Mouse (Mus musculus): ENCODE results near the gene H2afy2. TPM values are rescaled to one million over a fixed set of nuclear protein-coding genes. Genes with fewer than 3 reads are reported as not detected.

The H2afy2 gene
- polyA plus RNA-seq (2014; fragmentation: Illumina TruSeq; extraction: RNeasy Lipid Tissue Mini Kit (QIAGEN cat#74804); ENCODE audit: insufficient read depth, low read depth, low replicate concordance) = 8.6 TPM

DNA sequence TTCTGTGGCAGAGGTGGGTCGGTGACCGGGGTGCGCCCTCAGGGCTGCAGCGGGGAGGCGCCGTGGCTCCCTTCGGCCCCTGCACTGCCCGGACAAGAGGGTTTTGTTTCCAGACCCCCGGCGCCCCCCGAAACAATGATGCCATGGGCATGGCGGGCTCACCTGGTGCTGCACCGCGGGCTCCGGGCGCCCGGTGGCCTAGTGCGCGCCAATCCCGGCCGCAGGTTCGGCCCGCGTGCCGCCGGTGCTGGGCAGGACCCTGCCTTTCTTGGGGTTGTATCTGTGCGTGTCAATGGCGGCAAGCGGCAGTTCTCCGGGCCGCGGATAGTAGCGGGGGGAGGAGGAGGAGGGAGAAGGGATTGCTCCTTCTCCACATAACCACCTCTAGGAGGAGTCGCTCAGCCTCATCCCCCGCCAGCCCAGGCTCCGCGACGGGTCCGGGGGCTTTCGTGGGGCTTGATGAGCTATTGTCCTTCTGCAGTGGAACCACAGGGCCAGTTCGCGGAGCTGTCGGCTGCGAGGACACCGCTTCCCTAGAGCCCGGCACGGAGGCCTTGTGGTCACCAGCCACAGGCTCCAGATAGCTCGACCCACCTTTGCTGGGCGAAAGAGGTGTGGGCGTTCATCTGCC is at the start of gene H2afy2:
TSS of gene H2afy2 (minus strand) at position 527 of the 631 bp plus-strand sequence.

DNA sequence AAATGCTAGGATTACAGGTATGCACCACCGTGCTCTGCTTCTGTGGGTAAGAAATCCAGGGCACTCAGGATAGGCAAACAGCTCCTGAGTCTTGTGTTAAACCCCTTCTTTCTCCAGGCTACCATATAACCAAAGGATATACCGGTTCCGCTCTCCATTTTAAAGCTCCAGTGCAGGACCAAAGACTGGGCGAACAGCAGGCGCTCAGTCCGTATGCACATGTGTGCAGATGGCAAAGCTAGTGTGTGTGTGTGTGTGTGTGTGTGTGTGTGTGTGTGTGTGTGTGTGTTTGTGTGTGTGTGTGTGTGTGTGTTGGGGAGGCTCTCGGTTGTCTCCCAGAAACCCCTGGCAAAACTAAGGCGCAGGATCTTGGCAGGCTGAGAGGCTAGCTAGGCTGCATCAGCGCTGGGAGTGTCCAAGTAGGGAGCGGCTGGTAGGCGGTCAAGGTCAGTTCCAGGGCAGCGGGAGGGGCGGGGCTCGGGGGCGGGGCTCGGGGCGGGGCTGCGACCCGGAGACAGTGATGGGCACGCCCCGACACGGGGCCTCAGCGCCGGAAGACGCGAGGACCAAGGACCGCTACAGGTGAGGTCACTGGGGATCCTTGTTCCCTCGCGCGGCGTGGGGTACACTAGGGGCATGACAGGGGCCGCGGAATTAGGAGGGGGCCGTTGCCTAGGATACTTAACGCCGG is 69.0 kb downstream of the H2afy2 start, which contains the start of gene Aifm2:
TSS of gene Aifm2 (plus strand) at position 493 of the 691 bp plus-strand sequence.

DNA sequence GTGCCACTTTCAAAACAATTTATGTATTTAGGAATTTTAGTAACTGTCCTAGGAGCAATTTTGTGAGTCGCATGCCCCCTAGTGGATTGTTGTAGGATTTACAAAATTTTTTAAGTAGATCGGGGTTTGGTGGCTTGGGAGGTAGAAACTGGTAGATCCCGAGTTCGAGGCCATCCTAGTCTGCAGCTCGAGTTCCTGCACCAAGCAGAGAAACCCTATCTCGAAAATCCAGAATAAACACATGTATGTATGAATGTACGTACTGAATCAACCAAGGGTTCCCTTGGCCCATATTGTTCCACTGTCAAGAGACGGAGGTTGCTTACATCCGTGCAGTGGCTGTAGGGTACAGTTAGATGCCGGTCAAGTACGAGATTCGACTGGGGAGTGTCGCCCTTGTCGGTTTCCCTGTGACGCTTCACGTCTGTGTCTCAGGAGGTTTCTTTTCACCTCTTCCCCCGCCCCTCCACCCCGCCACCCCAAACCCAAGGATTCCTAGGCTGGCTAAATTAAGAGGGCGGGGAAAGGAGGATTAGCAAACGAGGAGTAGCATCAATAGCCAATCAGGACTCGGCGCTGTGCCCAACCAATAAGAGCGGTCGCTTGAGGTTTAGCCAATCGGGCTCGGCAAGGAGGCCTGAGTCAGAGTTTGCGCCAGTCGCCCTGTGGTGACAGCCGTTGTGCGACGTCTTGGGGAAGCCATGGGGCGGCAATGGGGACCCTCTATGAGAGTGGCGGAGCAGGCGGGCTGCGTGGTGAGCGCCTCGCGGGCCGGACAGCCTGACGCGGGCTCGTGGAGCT is 88.9 kb downstream of the H2afy2 start, which contains the start of gene Tysnd1:
TSS of gene Tysnd1 (plus strand) at position 645 of the 801 bp plus-strand sequence.

Other genes starting within 250 kb of the H2afy2 start
- gene Npffr1, start 188.7 kb downstream of the H2afy2 start, polyA plus RNA-seq (2014; fragmentation: Illumina TruSeq; extraction: RNeasy Lipid Tissue Mini Kit (QIAGEN cat#74804); ENCODE audit: insufficient read depth, low read depth, low replicate concordance) = not detected
- 31.5 TPM for gene Ppa1, start 135.6 kb downstream of the H2afy2 start, polyA plus RNA-seq (2014; fragmentation: Illumina TruSeq; extraction: RNeasy Lipid Tissue Mini Kit (QIAGEN cat#74804); ENCODE audit: insufficient read depth, low read depth, low replicate concordance)
- gene Sar1a, start 103.8 kb downstream of the H2afy2 start, polyA plus RNA-seq (2014; fragmentation: Illumina TruSeq; extraction: RNeasy Lipid Tissue Mini Kit (QIAGEN cat#74804); ENCODE audit: insufficient read depth, low read depth, low replicate concordance) = 112 TPM
- gene Tysnd1, start 88.6 kb downstream of the H2afy2 start, polyA plus RNA-seq (2014; fragmentation: Illumina TruSeq; extraction: RNeasy Lipid Tissue Mini Kit (QIAGEN cat#74804); ENCODE audit: insufficient read depth, low read depth, low replicate concordance) = 14.6 TPM
- gene Aifm2, start 68.9 kb downstream of the H2afy2 start, polyA plus RNA-seq (2014; fragmentation: Illumina TruSeq; extraction: RNeasy Lipid Tissue Mini Kit (QIAGEN cat#74804); ENCODE audit: insufficient read depth, low read depth, low replicate concordance) = 13.2 TPM
- gene Col13a1, start 195.0 kb upstream of the H2afy2 start, polyA plus RNA-seq (2014; fragmentation: Illumina TruSeq; extraction: RNeasy Lipid Tissue Mini Kit (QIAGEN cat#74804); ENCODE audit: insufficient read depth, low read depth, low replicate concordance) = 29.6 TPM

All from lung, adult 10 weeks (tissue).